Mouse (Mus musculus): Measurements from ENCODE around the gene Dxo. TPM values are rescaled to one million over a fixed set of nuclear protein-coding genes. Genes with fewer than 3 reads are reported as not detected.

Dxo gene
- polyA plus RNA-seq, 1 experiment: 25.7 TPM

- Histone ChIP-seq H3ac (ENCODE audit: control insufficient read depth, insufficient read length) (no peak overlapping the region), H3K4me3 (no peak overlapping the region), H3K79me2 (ENCODE audit: control insufficient read depth, insufficient read depth) (no peaks in the 10 kb centered on the region), H3K4me2 (ENCODE audit: low read depth) (no peak overlapping the region), H3K36me3 (ENCODE audit: control insufficient read depth, insufficient read depth) (no peaks in the 10 kb centered on the region), H3K27me3 (ENCODE audit: control insufficient read depth, insufficient read depth, insufficient read length) (no peaks in the 10 kb centered on the region)
- TF ChIP-seq POLR2AphosphoS2 (IDR thresholded peaks at IDR 0.05; ENCODE audit: insufficient read length, low read depth) (no peak), USF1 (IDR thresholded peaks at IDR 0.05; ENCODE audit: low read depth) (no peak), REST (IDR thresholded peaks at IDR 0.05; ENCODE audit: insufficient read depth, insufficient read length) (no peak), E2F4 (IDR thresholded peaks at IDR 0.05; ENCODE audit: insufficient read depth) (no peak), MYOG (IDR thresholded peaks at IDR 0.05; ENCODE audit: control insufficient read depth in 1 of 3, insufficient read depth in 1 of 3, insufficient read length in 2 of 3, low read depth in 2 of 3) (no peak), TCF12 (IDR thresholded peaks at IDR 0.05; ENCODE audit: insufficient read depth, poor library complexity, severe bottlenecking) (no peak), TCF3 (IDR thresholded peaks at IDR 0.05; ENCODE audit: insufficient read length, low read depth) (no peak)
Measured at GRCm38 (mm10) chr17:34884704-34885103, 47.9 kb downstream of the Dxo start.

GRCm38 (mm10) chr17:34885615-34886014, 48.8 kb downstream of the Dxo start:
- H3K4me2 ChIP-seq (ENCODE audit: low read depth): no peak overlapping the region
- H3ac ChIP-seq (ENCODE audit: control insufficient read depth, insufficient read length): no peak overlapping the region
- H3K4me3 ChIP-seq: no peak overlapping the region
- no peaks in the 10 kb centered on the region for H3K27me3 ChIP-seq (ENCODE audit: control insufficient read depth, insufficient read depth, insufficient read length)
- H3K79me2 ChIP-seq (ENCODE audit: control insufficient read depth, insufficient read depth): no peaks in the 10 kb centered on the region
- no peaks in the 10 kb centered on the region for H3K36me3 ChIP-seq (ENCODE audit: control insufficient read depth, insufficient read depth)
- TF ChIP-seq MAX (IDR thresholded peaks at IDR 0.05; ENCODE audit: low read depth) (no peak), CEBPB (IDR thresholded peaks at IDR 0.05; ENCODE audit: insufficient read depth, poor library complexity, severe bottlenecking) (no peak), SRF (IDR thresholded peaks at IDR 0.05; ENCODE audit: control insufficient read depth, insufficient read length, low read depth) (no peak), TCF3 (IDR thresholded peaks at IDR 0.05; ENCODE audit: insufficient read length, low read depth) (no peak), MYOD1 (IDR thresholded peaks at IDR 0.05; ENCODE audit: control insufficient read depth in 1 of 3, insufficient read length in 2 of 3, low read depth in 2 of 3) (no peak), E2F4 (IDR thresholded peaks at IDR 0.05; ENCODE audit: insufficient read depth) (no peak), MYOG (IDR thresholded peaks at IDR 0.05; ENCODE audit: control insufficient read depth in 1 of 3, insufficient read depth in 1 of 3, insufficient read length in 2 of 3, low read depth in 2 of 3) (no peak)

GRCm38 (mm10) chr17:34887942-34888341, 51.1 kb downstream of the Dxo start:
- TF ChIP-seq CEBPB (IDR thresholded peaks at IDR 0.05; ENCODE audit: insufficient read depth, poor library complexity, severe bottlenecking): no peak
- no peak for TF ChIP-seq POLR2AphosphoS2 (IDR thresholded peaks at IDR 0.05; ENCODE audit: insufficient read length, low read depth)
- no peak for TF ChIP-seq MAX (IDR thresholded peaks at IDR 0.05; ENCODE audit: low read depth)
- TF ChIP-seq E2F4 (IDR thresholded peaks at IDR 0.05; ENCODE audit: insufficient read depth): no peak
- no peak for TF ChIP-seq SRF (IDR thresholded peaks at IDR 0.05; ENCODE audit: control insufficient read depth, insufficient read length, low read depth)
- TF ChIP-seq POLR2A (IDR thresholded peaks at IDR 0.05; ENCODE audit: insufficient read length, low read depth): no peak
- no peak for TF ChIP-seq TCF3 (IDR thresholded peaks at IDR 0.05; ENCODE audit: insufficient read length, low read depth)
- TF ChIP-seq USF1 (IDR thresholded peaks at IDR 0.05; ENCODE audit: low read depth): no peak
- no peak for TF ChIP-seq MYOD1 (IDR thresholded peaks at IDR 0.05; ENCODE audit: control insufficient read depth in 1 of 3, insufficient read length in 2 of 3, low read depth in 2 of 3)
- no peak for TF ChIP-seq MYOG (IDR thresholded peaks at IDR 0.05; ENCODE audit: control insufficient read depth in 1 of 3, insufficient read depth in 1 of 3, insufficient read length in 2 of 3, low read depth in 2 of 3)
- no peak for TF ChIP-seq TCF12 (IDR thresholded peaks at IDR 0.05; ENCODE audit: insufficient read depth, poor library complexity, severe bottlenecking)

More at GRCm38 (mm10) chr17:34887942-34888341, 51.1 kb downstream of the Dxo start:
- H3K4me3 ChIP-seq: no peak overlapping the region
- H3ac ChIP-seq (ENCODE audit: control insufficient read depth, insufficient read length): no peak overlapping the region
- no peaks in the 10 kb centered on the region for H3K27me3 ChIP-seq (ENCODE audit: control insufficient read depth, insufficient read depth, insufficient read length)
- no peaks in the 10 kb centered on the region for H3K79me2 ChIP-seq (ENCODE audit: control insufficient read depth, insufficient read depth)
- no peaks in the 10 kb centered on the region for H3K36me3 ChIP-seq (ENCODE audit: control insufficient read depth, insufficient read depth)
- no peak overlapping the region for H3K4me2 ChIP-seq (ENCODE audit: low read depth)

Other genes with a start within 250 kb of the Dxo start
- gene Gpsm3, start 247.2 kb upstream of the Dxo start, polyA plus RNA-seq (2012; fragmentation: generic; extraction: Trizol): 3.1 TPM
- 21.6 TPM for gene Pbx2, start 245.8 kb upstream of the Dxo start, polyA plus RNA-seq (2012; fragmentation: generic; extraction: Trizol)
- gene Ager, start 239.2 kb upstream of the Dxo start, polyA plus RNA-seq (2012; fragmentation: generic; extraction: Trizol): 0.22 TPM
- 37.1 TPM for gene Rnf5, start 233.3 kb upstream of the Dxo start, polyA plus RNA-seq (2012; fragmentation: generic; extraction: Trizol)
- 70.5 TPM for gene Agpat1, start 232.8 kb upstream of the Dxo start, polyA plus RNA-seq (2012; fragmentation: generic; extraction: Trizol)
- 0.16 TPM for gene Egfl8, start 221.0 kb upstream of the Dxo start, polyA plus RNA-seq (2012; fragmentation: generic; extraction: Trizol)
- 21.9 TPM for gene Ppt2, start 208.5 kb upstream of the Dxo start, polyA plus RNA-seq (2012; fragmentation: generic; extraction: Trizol)
- not detected for gene Prrt1, start 207.5 kb upstream of the Dxo start, polyA plus RNA-seq (2012; fragmentation: generic; extraction: Trizol)
- gene Fkbpl, start 192.3 kb upstream of the Dxo start, polyA plus RNA-seq (2012; fragmentation: generic; extraction: Trizol): 13.5 TPM
- gene Atf6b, start 189.9 kb upstream of the Dxo start, polyA plus RNA-seq (2012; fragmentation: generic; extraction: Trizol): 42.5 TPM
- under 0.01 TPM for gene Tnxb, start 166.5 kb upstream of the Dxo start, polyA plus RNA-seq (2012; fragmentation: generic; extraction: Trizol)
- not detected for gene C4b, start 93.1 kb upstream of the Dxo start, polyA plus RNA-seq (2012; fragmentation: generic; extraction: Trizol)
- not detected for gene Cyp21a1, start 32.5 kb upstream of the Dxo start, polyA plus RNA-seq (2012; fragmentation: generic; extraction: Trizol)
- 29.9 TPM for gene Stk19, start 74 bp upstream of the Dxo start, polyA plus RNA-seq (2012; fragmentation: generic; extraction: Trizol)
- 38.4 TPM for gene Skiv2l, start 13.2 kb downstream of the Dxo start, polyA plus RNA-seq (2012; fragmentation: generic; extraction: Trizol)
- gene Nelfe, start 13.4 kb downstream of the Dxo start, polyA plus RNA-seq (2012; fragmentation: generic; extraction: Trizol): 60.0 TPM
- 0.37 TPM for gene Cfb, start 25.5 kb downstream of the Dxo start, polyA plus RNA-seq (2012; fragmentation: generic; extraction: Trizol)
- 10.2 TPM for gene Zbtb12, start 42.5 kb downstream of the Dxo start, polyA plus RNA-seq (2012; fragmentation: generic; extraction: Trizol)
- not detected for gene Gm20547, start 45.0 kb downstream of the Dxo start, polyA plus RNA-seq (2012; fragmentation: generic; extraction: Trizol)
- gene C2, start 61.2 kb downstream of the Dxo start, polyA plus RNA-seq (2012; fragmentation: generic; extraction: Trizol): 0.43 TPM
- gene Ehmt2, start 61.5 kb downstream of the Dxo start, polyA plus RNA-seq (2012; fragmentation: generic; extraction: Trizol): 94.5 TPM
- 14.6 TPM for gene Slc44a4, start 77.4 kb downstream of the Dxo start, polyA plus RNA-seq (2012; fragmentation: generic; extraction: Trizol)
- gene Neu1, start 94.2 kb downstream of the Dxo start, polyA plus RNA-seq (2012; fragmentation: generic; extraction: Trizol): 30.1 TPM
- 7.3 TPM for gene Hspa1b, start 122.2 kb downstream of the Dxo start, polyA plus RNA-seq (2012; fragmentation: generic; extraction: Trizol)
- gene Gm20481, start 132.9 kb downstream of the Dxo start, polyA plus RNA-seq (2012; fragmentation: generic; extraction: Trizol): not detected
- gene Hspa1a, start 135.1 kb downstream of the Dxo start, polyA plus RNA-seq (2012; fragmentation: generic; extraction: Trizol): 1.8 TPM
- 1.3 TPM for gene Hspa1l, start 135.7 kb downstream of the Dxo start, polyA plus RNA-seq (2012; fragmentation: generic; extraction: Trizol)
- 52.3 TPM for gene Lsm2, start 144.8 kb downstream of the Dxo start, polyA plus RNA-seq (2012; fragmentation: generic; extraction: Trizol)
- 208 TPM for gene Vars, start 164.0 kb downstream of the Dxo start, polyA plus RNA-seq (2012; fragmentation: generic; extraction: Trizol)
- gene Vwa7, start 179.6 kb downstream of the Dxo start, polyA plus RNA-seq (2012; fragmentation: generic; extraction: Trizol): 0.05 TPM
- 0.14 TPM for gene Sapcd1, start 191.0 kb downstream of the Dxo start, polyA plus RNA-seq (2012; fragmentation: generic; extraction: Trizol)
- gene Msh5, start 209.7 kb downstream of the Dxo start, polyA plus RNA-seq (2012; fragmentation: generic; extraction: Trizol): 2.1 TPM
- gene Clic1, start 212.9 kb downstream of the Dxo start, polyA plus RNA-seq (2012; fragmentation: generic; extraction: Trizol): 412 TPM
- gene Ddah2, start 222.0 kb downstream of the Dxo start, polyA plus RNA-seq (2012; fragmentation: generic; extraction: Trizol): 101 TPM
- gene Ly6g6c, start 228.4 kb downstream of the Dxo start, polyA plus RNA-seq (2012; fragmentation: generic; extraction: Trizol): 0.18 TPM
- not detected for gene Mpig6b, start 229.2 kb downstream of the Dxo start, polyA plus RNA-seq (2012; fragmentation: generic; extraction: Trizol)
- not detected for gene Ly6g6e, start 239.9 kb downstream of the Dxo start, polyA plus RNA-seq (2012; fragmentation: generic; extraction: Trizol)
- not detected for gene Ly6g6d, start 241.0 kb downstream of the Dxo start, polyA plus RNA-seq (2012; fragmentation: generic; extraction: Trizol)
- not detected for gene Ly6g6f, start 248.6 kb downstream of the Dxo start, polyA plus RNA-seq (2012; fragmentation: generic; extraction: Trizol)